Mouse (Mus musculus) adrenal gland, postnatal 36 days (tissue): ENCODE data around the gene Speer3. TPM values are rescaled to one million over a fixed set of nuclear protein-coding genes. Genes with fewer than 3 reads are reported as not detected.
"Not testable (repeated sequence)": the region's sequence is repeated elsewhere in the genome, so short reads cannot be mapped to it uniquely, and the experiment has no call there.

ENCODE experiments used
- DNase-seq, 2 experiments: peaks; one replicate each; pipeline ENCODE4 v3.0.0; 2021; ENCODE audit warnings: mixed read lengths in 1 of 2
- long read RNA-seq, 2 experiments: library from polyadenylated mRNA; stranded (forward); transcript quantifications; one replicate each; pipeline ENCODE4 v2.0.0; 2021; ENCODE audit warnings: borderline sequencing depth in 2 of 2
- total RNA-seq, 2 experiments: library from RNA; stranded (reverse); gene quantifications; 2 replicates each; pipeline ENCODE4 v1.2.3; 2021

Speer3 gene
- total RNA-seq, result not detected
- long read RNA-seq, experiment 1, result 0 reads
- long read RNA-seq, experiment 2, result 0 reads

- no peak for DNase-seq
These were observed at the start of gene Speer3 for GRCm38 (mm10) chr5:13791319-13791718. Speer3 (plus strand) TSS chr5:13791619.

- not testable (repeated sequence) for DNase-seq
These were observed 19.1 kb downstream of the Speer3 start for GRCm38 (mm10) chr5:13810496-13810895.

GRCm38 (mm10) chr5:13825108-13825507 is 33.7 kb downstream of the Speer3 start:
- DNase-seq, result no peak

DNA sequence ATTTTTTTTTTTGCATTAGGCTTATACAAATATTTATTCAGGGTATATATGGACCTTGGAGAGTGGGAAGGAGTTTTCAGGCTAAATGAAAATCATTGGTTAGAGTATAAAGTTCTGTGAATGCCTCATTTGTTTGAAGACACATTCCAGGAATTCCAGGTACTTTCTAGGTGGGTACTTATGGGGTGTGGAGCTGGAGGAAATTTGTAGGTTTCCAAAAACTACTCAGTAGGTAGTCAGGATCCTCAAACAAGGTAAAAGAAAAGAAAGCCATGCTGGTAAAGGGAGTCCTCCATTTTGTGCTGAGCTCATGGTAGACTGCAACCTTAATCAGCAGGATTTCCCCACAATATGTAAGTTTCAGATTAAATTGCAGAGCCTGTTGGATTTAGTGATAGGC is 35.3 kb downstream of the Speer3 start:
- DNase-seq, result no peak

GRCm38 (mm10) chr5:13844317-13844716 is 52.9 kb downstream of the Speer3 start:
- DNase-seq, result no peak

Other genes starting within 250 kb of the Speer3 start
- gene Sema3e, start 233.7 kb downstream of the Speer3 start, total RNA-seq, result under 1 TPM; 0.49 to 0.56 TPM